Mouse (Mus musculus): ENCODE data around the gene Plekha6.

- no peak for TF ChIP-seq CTCF (IDR thresholded peaks at IDR 0.05; ENCODE audit: control insufficient read depth, insufficient read depth, low read length)
- no peak for TF ChIP-seq POLR2A (IDR thresholded peaks at IDR 0.05; ENCODE audit: borderline replicate concordance, control insufficient read depth, low read depth, low read length)
Measured at GRCm38 (mm10) chr1:133287051-133287450, 123.0 kb downstream of the Plekha6 start.
